Mouse (Mus musculus) midbrain, embryonic 11.5 days (tissue): ENCODE measurements around the gene Blm. TPM values are rescaled to one million over a fixed set of nuclear protein-coding genes. Genes with fewer than 3 reads are reported as not detected.

ENCODE experiments used
- ATAC-seq: fragments of 200-750 bp; cut with Nextera tagmentation; 2 replicates; pipeline ENCODE4 v1.8.0; 2017; ENCODE audit warnings: moderate TSS enrichment, moderate library complexity; ENCODE audit not compliant: low FRiP score
- DNase-seq: peaks from one replicate; pipeline ENCODE4 v3.0.0; 2015; ENCODE audit warnings: low spot score; ENCODE audit errors: missing footprints
- H3K27ac ChIP-seq: fragments of 300-500 bp; sonication (generic); 2 replicates; pipeline ENCODE4 v1.5.1; 2014; ENCODE audit warnings: low read depth, low read length
- H3K27me3 ChIP-seq: fragments of 300-500 bp; sonication (generic); 2 replicates; pipeline ENCODE4 v1.6.1; 2014; ENCODE audit warnings: mild to moderate bottlenecking, low read length, moderate library complexity, mixed read lengths; ENCODE audit not compliant: control insufficient read depth, insufficient read depth
- H3K36me3 ChIP-seq: fragments of 300-500 bp; sonication (generic); 2 replicates; pipeline ENCODE4 v1.6.1; 2014; ENCODE audit warnings: mild to moderate bottlenecking, low read length, moderate library complexity, mixed read lengths; ENCODE audit not compliant: control insufficient read depth, insufficient read depth
- H3K4me1 ChIP-seq: fragments of 300-500 bp; sonication (generic); 2 replicates; pipeline ENCODE4 v1.6.1; 2014; ENCODE audit warnings: low read length; ENCODE audit not compliant: control insufficient read depth, insufficient read depth
- H3K4me2 ChIP-seq: fragments of 300-500 bp; sonication (generic); 2 replicates; pipeline ENCODE4 v1.6.1; 2014; ENCODE audit warnings: mild to moderate bottlenecking, moderate library complexity
- H3K4me3 ChIP-seq: fragments of 300-500 bp; sonication (generic); 2 replicates; pipeline ENCODE4 v1.5.1; 2014; ENCODE audit warnings: low read depth, low read length
- H3K9ac ChIP-seq: fragments of 300-500 bp; sonication (generic); 2 replicates; pipeline ENCODE4 v1.6.1; 2014; ENCODE audit warnings: low read length
- H3K9me3 ChIP-seq: fragments of 300-500 bp; sonication (generic); 2 replicates; pipeline ENCODE4 v1.6.1; 2016; ENCODE audit warnings: low read length; ENCODE audit not compliant: control insufficient read depth
- WGBS: fragments of 180-500 bp; shearing (Covaris S2); extraction: QIAGEN DNeasy Blood & Tissue Kit; methylation state at CpG from one replicate; pipeline ENCODE4 v1.1.7; 2014; 5-methylcytosine and 5-hydroxymethylcytosine counted together
- polyA plus RNA-seq: library from polyadenylated mRNA; unstranded; fragments of >200 nt; fragmentation: Nextera tagmentation; extraction: Ambion mirVana; gene quantifications from 2 replicates; pipeline ENCODE4 v1.2.1, GENCODE M21; 2014

The Blm gene
- polyA plus RNA-seq, 1 experiment from 2014 or later, result 38.1 TPM

GRCm38 (mm10) chr7:80561931-80562330 is 27.0 kb upstream of the Blm start:
- no peaks in the 10 kb centered on the region for H3K36me3 ChIP-seq
- H3K27me3 ChIP-seq, result no peaks in the 10 kb centered on the region

GRCm38 (mm10) chr7:80561271-80561670 is 26.4 kb upstream of the Blm start:
- ATAC-seq (no peak), DNase-seq (no peak)
- 86% methylated on average over 9 of the region's 9 CpGs for WGBS
- Histone ChIP-seq H3K27ac (no peak overlapping the region), H3K36me3 (no peaks in the 10 kb centered on the region), H3K4me3 (no peak overlapping the region), H3K27me3 (no peaks in the 10 kb centered on the region), H3K9ac (no peak overlapping the region), H3K4me1 (no peaks in the 10 kb centered on the region), H3K9me3 (no peaks in the 10 kb centered on the region), H3K4me2 (no peak overlapping the region)

More at GRCm38 (mm10) chr7:80561931-80562330, 27.0 kb upstream of the Blm start:
- Histone ChIP-seq H3K4me3 (no peak overlapping the region), H3K4me1 (no peaks in the 10 kb centered on the region), H3K9ac (no peak overlapping the region), H3K4me2 (no peak overlapping the region), H3K27ac (no peak overlapping the region), H3K9me3 (no peaks in the 10 kb centered on the region)
- no peak for DNase-seq
- ATAC-seq, result no peak
- WGBS, result 84% methylated on average over 5 of the region's 5 CpGs

GRCm38 (mm10) chr7:80558572-80558971 is 23.7 kb upstream of the Blm start:
- Histone ChIP-seq H3K4me1 (no peaks in the 10 kb centered on the region), H3K4me3 (no peak overlapping the region), H3K27me3 (no peaks in the 10 kb centered on the region), H3K4me2 (no peak overlapping the region), H3K36me3 (no peaks in the 10 kb centered on the region), H3K27ac (no peak overlapping the region), H3K9ac (no peak overlapping the region), H3K9me3 (no peaks in the 10 kb centered on the region)
- WGBS, result 80% methylated on average over 5 of the region's 5 CpGs
- ATAC-seq (no peak), DNase-seq (no peak)

GRCm38 (mm10) chr7:80558101-80558500 is 23.2 kb upstream of the Blm start:
- H3K4me3 ChIP-seq, result no peak overlapping the region
- no peak for ATAC-seq
- DNase-seq, result no peak
- H3K27me3 ChIP-seq, result no peaks in the 10 kb centered on the region
- H3K4me1 ChIP-seq, result no peaks in the 10 kb centered on the region
- no peaks in the 10 kb centered on the region for H3K9me3 ChIP-seq
- no peaks in the 10 kb centered on the region for H3K36me3 ChIP-seq
- H3K9ac ChIP-seq, result no peak overlapping the region
- no peak overlapping the region for H3K4me2 ChIP-seq
- 61% methylated on average over 8 of the region's 8 CpGs for WGBS
- no peak overlapping the region for H3K27ac ChIP-seq

- H3K27me3 ChIP-seq, result no peaks in the 10 kb centered on the region
- H3K9ac ChIP-seq, result no peak overlapping the region
- no peaks in the 10 kb centered on the region for H3K9me3 ChIP-seq
- H3K4me1 ChIP-seq, result no peaks in the 10 kb centered on the region
- ATAC-seq (no peak), DNase-seq (no peak)
- no peaks in the 10 kb centered on the region for H3K36me3 ChIP-seq
- no peak overlapping the region for H3K4me3 ChIP-seq
- H3K27ac ChIP-seq, result no peak overlapping the region
- no peak overlapping the region for H3K4me2 ChIP-seq
- 90% methylated on average over 4 of the region's 4 CpGs for WGBS
These were observed 22.2 kb upstream of the Blm start for GRCm38 (mm10) chr7:80557161-80557560.

- no peaks in the 10 kb centered on the region for H3K9me3 ChIP-seq
- no peaks in the 10 kb centered on the region for H3K36me3 ChIP-seq
- no peak overlapping the region for H3K27ac ChIP-seq
- no peak overlapping the region for H3K4me3 ChIP-seq
- no peak for ATAC-seq
- no peaks in the 10 kb centered on the region for H3K4me1 ChIP-seq
- no peak overlapping the region for H3K9ac ChIP-seq
- no peak for DNase-seq
- 82% methylated on average over 3 of the region's 3 CpGs for WGBS
- H3K4me2 ChIP-seq, result no peak overlapping the region
- H3K27me3 ChIP-seq, result no peaks in the 10 kb centered on the region
These were observed 21.2 kb upstream of the Blm start for GRCm38 (mm10) chr7:80556166-80556565.

- 72% methylated on average over 3 of the region's 3 CpGs for WGBS
- ATAC-seq, result no peak
These were observed 20.2 kb upstream of the Blm start for GRCm38 (mm10) chr7:80555146-80555545.

GRCm38 (mm10) chr7:80554180-80555021 is 19.5 kb upstream of the Blm start:
- 76% methylated on average over 22 of the region's 22 CpGs for WGBS
- Histone ChIP-seq H3K9ac (no peak overlapping the region), H3K27ac (no peak overlapping the region), H3K27me3 (no peaks in the 10 kb centered on the region), H3K4me3 (no peak overlapping the region), H3K36me3 (no peaks in the 10 kb centered on the region), H3K9me3 (no peaks in the 10 kb centered on the region), H3K4me1 (no peaks in the 10 kb centered on the region), H3K4me2 (no peak overlapping the region)
- ATAC-seq, result no peak
- DNase-seq, result no peak

More at GRCm38 (mm10) chr7:80555146-80555545, 20.2 kb upstream of the Blm start:
- DNase-seq, result no peak
- Histone ChIP-seq H3K27me3 (no peaks in the 10 kb centered on the region), H3K4me2 (no peak overlapping the region), H3K4me3 (no peak overlapping the region), H3K4me1 (no peaks in the 10 kb centered on the region), H3K9me3 (no peaks in the 10 kb centered on the region), H3K9ac (no peak overlapping the region), H3K36me3 (no peaks in the 10 kb centered on the region), H3K27ac (no peak overlapping the region)

- Histone ChIP-seq H3K4me1 (no peaks in the 10 kb centered on the region), H3K27me3 (no peaks in the 10 kb centered on the region), H3K27ac (no peak overlapping the region), H3K4me2 (no peak overlapping the region), H3K9me3 (no peaks in the 10 kb centered on the region), H3K36me3 (no peaks in the 10 kb centered on the region), H3K4me3 (no peak overlapping the region), H3K9ac (no peak overlapping the region)
- ATAC-seq, result no peak
- no peak for DNase-seq
- 79% methylated on average over 7 of the region's 7 CpGs for WGBS
These were observed 13.8 kb upstream of the Blm start for GRCm38 (mm10) chr7:80548513-80549260.
